Mouse (Mus musculus) neural tube, embryonic 13.5 days (tissue): ENCODE data around the gene Cacng7. TPM values are rescaled to one million over a fixed set of nuclear protein-coding genes. Genes with fewer than 3 reads are reported as not detected.

ENCODE experiments used
- ATAC-seq: fragments of 200-750 bp; cut with Nextera tagmentation; 2 replicates; pipeline ENCODE4 v1.8.0; 2017; ENCODE audit warnings: low read depth, mild to moderate bottlenecking, moderate TSS enrichment, moderate library complexity
- H3K27ac ChIP-seq: fragments of 300-500 bp; sonication (generic); replicated peaks from 2 replicates; pipeline ENCODE4 v1.5.1; 2015; ENCODE audit warnings: moderate library complexity, mild to moderate bottlenecking, inconsistent platforms
- H3K27me3 ChIP-seq: fragments of 300-500 bp; sonication (generic); 2 replicates; pipeline ENCODE4 v1.6.1; 2015; ENCODE audit warnings: mild to moderate bottlenecking, inconsistent platforms
- H3K36me3 ChIP-seq: fragments of 300-500 bp; sonication (generic); 2 replicates; pipeline ENCODE4 v1.6.1; 2015; ENCODE audit warnings: mild to moderate bottlenecking, inconsistent platforms
- H3K4me1 ChIP-seq: fragments of 300-500 bp; sonication (generic); replicated peaks from 2 replicates; pipeline ENCODE4 v1.6.1; 2015; ENCODE audit warnings: inconsistent platforms
- H3K4me2 ChIP-seq: fragments of 300-500 bp; sonication (generic); 2 replicates; pipeline ENCODE4 v1.6.1; 2015; ENCODE audit warnings: inconsistent platforms, mild to moderate bottlenecking, moderate library complexity
- H3K4me3 ChIP-seq: fragments of 300-500 bp; sonication (generic); 2 replicates; pipeline ENCODE4 v1.5.1; 2015; ENCODE audit warnings: mild to moderate bottlenecking, inconsistent platforms
- H3K9ac ChIP-seq: fragments of 300-500 bp; sonication (generic); 2 replicates; pipeline ENCODE4 v1.6.1; 2015; ENCODE audit warnings: moderate library complexity, mild to moderate bottlenecking, inconsistent platforms
- H3K9me3 ChIP-seq: fragments of 300-500 bp; sonication (generic); 2 replicates; pipeline ENCODE4 v1.6.1; 2016; ENCODE audit warnings: inconsistent platforms
- WGBS: fragments of 180-500 bp; shearing (Covaris S2); methylation state at CpG from one replicate; pipeline ENCODE4 v1.1.7; 2015; 5-methylcytosine and 5-hydroxymethylcytosine counted together
- microRNA-seq: library from miRNA; unstranded; fragments of <30 nt; microRNA quantifications from one replicate; pipeline ENCODE4, GENCODE M21; 2016
- polyA plus RNA-seq: library from polyadenylated mRNA; unstranded; fragments of >200 nt; fragmentation: Nextera tagmentation; extraction: Ambion mirVana; gene quantifications from 2 replicates; pipeline ENCODE4 v1.2.1, GENCODE M21; 2015

Gene Cacng7
- polyA plus RNA-seq, 1 experiment from 2014 or later, result 4.5 TPM

- Histone ChIP-seq H3K27me3 (no peaks in the 10 kb centered on the region), H3K9ac (no peak overlapping the region), H3K27ac (no peak overlapping the region), H3K4me1 (peaks cover 32% of the 10 kb centered on the region), H3K4me2 (no peak overlapping the region), H3K9me3 (no peaks in the 10 kb centered on the region), H3K4me3 (no peak overlapping the region), H3K36me3 (peaks cover 18% of the 10 kb centered on the region)
- ATAC-seq, result no peak
These were observed 67.2 kb downstream of the Cacng7 start for GRCm38 (mm10) chr7:3399937-3400336.

- Histone ChIP-seq H3K36me3 (no peaks in the 10 kb centered on the region), H3K27ac (no peak overlapping the region), H3K4me1 (peaks cover 23% of the 10 kb centered on the region), H3K4me2 (no peak overlapping the region), H3K27me3 (peaks cover 54% of the 10 kb centered on the region), H3K9me3 (no peaks in the 10 kb centered on the region), H3K9ac (no peak overlapping the region), H3K4me3 (no peak overlapping the region)
- no peak for ATAC-seq
- WGBS, result 70% methylated on average over 11 of the region's 11 CpGs
These were observed 77.2 kb downstream of the Cacng7 start for GRCm38 (mm10) chr7:3409729-3410520.

- no peaks in the 10 kb centered on the region for H3K9me3 ChIP-seq
- ATAC-seq, result peak; percentile 88
- under 1% methylated on average over 33 of the region's 33 CpGs for WGBS
- peak overlapping the region; percentile 39 for H3K4me3 ChIP-seq
- peaks cover 66% of the 10 kb centered on the region for H3K27me3 ChIP-seq
- no peaks in the 10 kb centered on the region for H3K36me3 ChIP-seq
- peak overlapping the region; percentile 60 for H3K9ac ChIP-seq
- no peak overlapping the region for H3K27ac ChIP-seq
- peak overlapping the region; percentile 86 for H3K4me2 ChIP-seq
- peaks cover 32% of the 10 kb centered on the region for H3K4me1 ChIP-seq
These were observed 78.6 kb downstream of the Cacng7 start for GRCm38 (mm10) chr7:3411160-3411941.

- Histone ChIP-seq H3K36me3 (no peaks in the 10 kb centered on the region), H3K4me1 (peaks cover 32% of the 10 kb centered on the region), H3K27me3 (peaks cover 73% of the 10 kb centered on the region), H3K27ac (no peak overlapping the region), H3K4me3 (peak overlapping the region; percentile 39), H3K9ac (peak overlapping the region; percentile 60), H3K4me2 (peak overlapping the region; percentile 86), H3K9me3 (no peaks in the 10 kb centered on the region)
- 2% methylated on average over 20 of the region's 20 CpGs for WGBS
- ATAC-seq, result no peak
These were observed 79.3 kb downstream of the Cacng7 start for GRCm38 (mm10) chr7:3412036-3412435.

- Histone ChIP-seq H3K9ac (peak overlapping the region; percentile 78), H3K4me3 (peak overlapping the region; percentile 60), H3K9me3 (no peaks in the 10 kb centered on the region), H3K4me1 (peaks cover 32% of the 10 kb centered on the region), H3K27me3 (peaks cover 85% of the 10 kb centered on the region), H3K36me3 (no peaks in the 10 kb centered on the region), H3K4me2 (peak overlapping the region; percentile 95), H3K27ac (no peak overlapping the region)
- no peak for ATAC-seq
- under 1% methylated on average over 44 of the region's 47 CpGs for WGBS
These were observed 82.1 kb downstream of the Cacng7 start for GRCm38 (mm10) chr7:3414888-3415287.

GRCm38 (mm10) chr7:3415378-3415777 is 82.6 kb downstream of the Cacng7 start:
- peak overlapping the region; percentile 78 for H3K9ac ChIP-seq
- H3K4me2 ChIP-seq, result peak overlapping the region; percentile 95
- H3K4me3 ChIP-seq, result peak overlapping the region; percentile 60
- H3K27me3 ChIP-seq, result peaks cover 85% of the 10 kb centered on the region
- 1% methylated on average over 46 of the region's 60 CpGs for WGBS
- H3K27ac ChIP-seq, result no peak overlapping the region
- no peaks in the 10 kb centered on the region for H3K36me3 ChIP-seq
- peaks cover 32% of the 10 kb centered on the region for H3K4me1 ChIP-seq
- no peaks in the 10 kb centered on the region for H3K9me3 ChIP-seq
- ATAC-seq, result peak; percentile 17; the same call in 1 of the 2 replicates

Small RNAs within 50 kb of the gene (microRNA-seq; reads per million reads assigned to microRNA genes)
- 8.9 reads per million, percentile 26 among the genes with 10 or more reads in this experiment for gene Gm23450

Other genes with a start within 250 kb of the Cacng7 start
- not detected in 2 replicates for gene AU018091, start 163.8 kb upstream of the Cacng7 start, polyA plus RNA-seq
- gene Nlrp12, start 83.2 kb upstream of the Cacng7 start, polyA plus RNA-seq, result not detected in 2 replicates
- 40.4 and 46.4 TPM in 2 replicates for gene Myadm, start 43.9 kb upstream of the Cacng7 start, polyA plus RNA-seq
- gene Prkcg, start 43.8 kb upstream of the Cacng7 start, polyA plus RNA-seq, result 0.64 and 0.76 TPM in 2 replicates
- 12.1 and 12.8 TPM in 2 replicates for gene Cacng8, start 57.7 kb downstream of the Cacng7 start, polyA plus RNA-seq
- gene Cacng6, start 91.2 kb downstream of the Cacng7 start, polyA plus RNA-seq, result 0.10 and 0.69 TPM in 2 replicates
- not detected in 2 replicates for gene Tarm1, start 169.7 kb downstream of the Cacng7 start, polyA plus RNA-seq